ENCODE assay signal across 19 mouse cellular contexts in the genomic region with DNA sequence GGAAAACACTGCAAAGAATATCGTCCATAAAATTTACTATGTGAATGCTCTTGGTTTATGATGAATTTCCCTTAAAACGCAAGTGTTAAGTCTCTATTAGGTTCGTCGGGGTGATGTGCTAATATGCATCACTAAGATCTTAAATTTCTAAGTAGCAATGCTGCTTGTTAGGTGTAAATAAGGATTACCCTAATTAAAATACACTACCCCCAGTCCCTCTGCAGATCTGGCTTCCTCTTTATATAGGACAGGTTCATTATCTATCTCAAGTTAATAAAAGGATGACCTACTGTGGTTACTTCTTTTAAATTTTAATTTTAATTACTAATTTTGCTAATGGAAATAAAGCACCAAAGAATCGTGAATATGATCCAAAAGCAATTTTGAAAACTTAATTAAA. TPM values are rescaled to one million over a fixed set of nuclear protein-coding genes. Genes with fewer than 3 reads are reported as not detected.
DNase-seq lines count a peak whose midpoint lies in the region; ATAC-seq and TF ChIP-seq lines count a peak whose summit lies in the region.
"Had no signal": no experiment of that assay in that cellular context is flagged by ENCODE, and none has a peak within 500 bp of the region (broad histone marks: within the 10 kb centered on the region; RNA-seq: fewer than 3 reads in every experiment).

No protein-coding gene starts in this region.

- no peaks in the 10 kb centered on the region for H3K36me3 ChIP-seq in forebrain, embryonic 11.5 days (ENCODE audit: control insufficient read depth, insufficient read depth, low read length)
- no peaks in the 10 kb centered on the region for H3K36me3 ChIP-seq in forebrain, embryonic 15.5 days
- no peaks in the 10 kb centered on the region for H3K36me3 ChIP-seq in forebrain, embryonic 12.5 days (replicated peaks)
- H3K36me3 ChIP-seq in forebrain, postnatal 0 days (ENCODE audit: insufficient read depth) = no peaks in the 10 kb centered on the region
- H3K36me3 ChIP-seq: G1E had no signal

- H3K9me3 ChIP-seq in forebrain, embryonic 11.5 days (ENCODE audit: control insufficient read depth, low read length) = no peaks in the 10 kb centered on the region
- no peaks in the 10 kb centered on the region for H3K9me3 ChIP-seq in forebrain, embryonic 15.5 days
- no peaks in the 10 kb centered on the region for H3K9me3 ChIP-seq in forebrain, embryonic 12.5 days
- no peaks in the 10 kb centered on the region for H3K9me3 ChIP-seq in forebrain, postnatal 0 days (ENCODE audit: low read length)
- H3K9me3 ChIP-seq: G1E had no signal

- no peaks in the 10 kb centered on the region for H3K4me1 ChIP-seq in forebrain, embryonic 11.5 days (replicated peaks; ENCODE audit: control insufficient read depth, insufficient read depth, low read length)
- H3K4me1 ChIP-seq in forebrain, embryonic 15.5 days = 0 out of 2 replicates have a peak, but pooled peaks cover under 1% of the 10 kb centered on the region
- H3K4me1 ChIP-seq in forebrain, embryonic 12.5 days = no peaks in the 10 kb centered on the region
- H3K4me1 ChIP-seq in forebrain, postnatal 0 days (ENCODE audit: insufficient read depth) = no peaks in the 10 kb centered on the region

- H3K4me2 ChIP-seq in forebrain, embryonic 11.5 days (ENCODE audit: low read depth, low read length, severe bottlenecking) = no peak overlapping the region
- H3K4me2 ChIP-seq in forebrain, embryonic 15.5 days (replicated peaks) = no peak overlapping the region
- no peak overlapping the region for H3K4me2 ChIP-seq in forebrain, embryonic 12.5 days
- no peak overlapping the region for H3K4me2 ChIP-seq in forebrain, postnatal 0 days (ENCODE audit: low read depth)

- DNase-seq in forebrain, embryonic 11.5 days (ENCODE audit: low spot score) = no peak
- DNase-seq in forebrain, postnatal 0 days = no peak
- DNase-seq: adrenal gland, adult 2 months; adrenal gland, adult 8-10 months; adrenal gland, postnatal 10 days; adrenal gland, postnatal 14 days; adrenal gland, postnatal 25 days; adrenal gland, postnatal 36 days; B cell, adult 2 months; cerebellum, adult 11 months; cerebellum, adult 11-12 months; cerebellum, adult 18-20 months had no signal

- H3K27ac ChIP-seq in forebrain, embryonic 11.5 days (ENCODE audit: low read depth, low read length) = no peak overlapping the region
- no peak overlapping the region for H3K27ac ChIP-seq in forebrain, embryonic 15.5 days (replicated peaks)
- no peak overlapping the region for H3K27ac ChIP-seq in forebrain, embryonic 12.5 days
- H3K27ac ChIP-seq in forebrain, postnatal 0 days (ENCODE audit: low read depth, low read length) = no peak overlapping the region

- H3K9ac ChIP-seq in forebrain, embryonic 11.5 days (ENCODE audit: low read length) = no peak overlapping the region
- H3K9ac ChIP-seq in forebrain, embryonic 15.5 days (replicated peaks) = no peak overlapping the region
- H3K9ac ChIP-seq in forebrain, embryonic 12.5 days = no peak overlapping the region
- H3K9ac ChIP-seq in forebrain, postnatal 0 days = no peak overlapping the region

- ATAC-seq in forebrain, embryonic 11.5 days (replicated peaks; ENCODE audit: low FRiP score) = peak; percentile 65
- ATAC-seq in forebrain, embryonic 15.5 days (replicated peaks) = no peak
- peak; percentile 58; the same call in 1 of the 2 replicates for ATAC-seq in forebrain, embryonic 12.5 days (ENCODE audit: low FRiP score)
- no peak for ATAC-seq in forebrain, postnatal 0 days
- ATAC-seq: activated CD4-positive, CD25-positive, alpha-beta regulatory T cell, adult 4 months; CD4-positive, CD25-positive, alpha-beta regulatory T cell, adult 4 months; Patski had no signal

- no peak for TF ChIP-seq CTCF in forebrain, postnatal 0 days (IDR thresholded peaks at IDR 0.05; ENCODE audit: low read depth)

- 65% methylated on average over 5 of the region's 5 CpGs for WGBS in forebrain, embryonic 11.5 days
- WGBS in forebrain, embryonic 15.5 days = 50% methylated on average over 5 of the region's 5 CpGs
- 57% methylated on average over 5 of the region's 5 CpGs for WGBS in forebrain, embryonic 12.5 days
- 46% methylated on average over 5 of the region's 5 CpGs for WGBS in forebrain, postnatal 0 days

- no peak overlapping the region for H3K4me3 ChIP-seq in forebrain, embryonic 11.5 days (ENCODE audit: low read depth, low read length)
- H3K4me3 ChIP-seq in forebrain, embryonic 15.5 days = no peak overlapping the region
- H3K4me3 ChIP-seq in forebrain, embryonic 12.5 days (replicated peaks) = no peak overlapping the region
- no peak overlapping the region for H3K4me3 ChIP-seq in forebrain, postnatal 0 days (ENCODE audit: low read depth, low read length)

- no peaks in the 10 kb centered on the region for H3K27me3 ChIP-seq in forebrain, embryonic 11.5 days (ENCODE audit: control insufficient read depth, insufficient read depth, low read length)
- no peaks in the 10 kb centered on the region for H3K27me3 ChIP-seq in forebrain, embryonic 15.5 days
- no peaks in the 10 kb centered on the region for H3K27me3 ChIP-seq in forebrain, embryonic 12.5 days
- H3K27me3 ChIP-seq in forebrain, postnatal 0 days (ENCODE audit: insufficient read depth, low read length) = no peaks in the 10 kb centered on the region
- H3K27me3 ChIP-seq: CH12.LX had no signal

RNA-seq across cellular contexts. Expression of a gene that starts 50.4 kb away (rescaled TPM):
- 4.0 and 5.1 TPM in 2 replicates for polyA plus RNA-seq in forebrain, embryonic 11.5 days (2014; fragmentation: Nextera tagmentation; extraction: Ambion mirVana)
- polyA plus RNA-seq in forebrain, embryonic 15.5 days (2015; fragmentation: Nextera tagmentation; extraction: Ambion mirVana) = 23.8 and 25.3 TPM in 2 replicates
- 14.2 and 17.5 TPM in 2 replicates for polyA plus RNA-seq in forebrain, embryonic 12.5 days (2016; fragmentation: Nextera tagmentation; extraction: Ambion mirVana)
- total RNA-seq in forebrain, postnatal 0 days (2014; rRNA removed) = 15.8 and 16.4 TPM in 2 replicates
- polyA plus RNA-seq in forebrain, postnatal 0 days (2015; fragmentation: Nextera tagmentation; extraction: Ambion mirVana) = 19.6 and 19.9 TPM in 2 replicates

Comparison
In these comparisons a context has a peak if more than half of its experiments do, and no peak if none do; other contexts are left out.
1. ATAC-seq: peak in forebrain, embryonic 11.5 days (single experiment) and forebrain, embryonic 12.5 days (single experiment); none in forebrain, embryonic 15.5 days (single experiment) and forebrain, postnatal 0 days (single experiment).